ENCODE assay signal across 8 mouse cellular contexts in the genomic region with DNA sequence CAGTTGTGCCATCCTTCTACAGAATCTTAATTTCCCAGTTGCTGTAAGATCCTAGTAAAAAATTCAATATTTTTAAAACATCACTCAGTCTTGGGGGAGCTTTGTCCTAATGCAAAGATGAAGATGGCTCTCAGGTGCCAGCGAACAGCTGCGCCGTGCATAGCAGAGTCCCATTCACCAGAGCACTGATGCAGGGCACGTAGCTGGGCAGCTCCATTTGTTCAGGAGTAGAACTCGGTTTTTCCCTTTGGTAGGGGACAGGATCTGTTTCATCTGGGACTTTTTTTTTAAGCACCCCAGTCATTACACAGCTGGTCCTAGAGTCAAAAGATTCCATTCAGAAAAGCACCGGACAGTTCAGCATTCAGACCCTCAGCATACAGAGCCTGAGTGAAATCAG.
DNase-seq lines count a peak whose midpoint lies in the region; ATAC-seq and TF ChIP-seq lines count a peak whose summit lies in the region.

No protein-coding gene starts in this region.

- H3K9ac ChIP-seq in hindbrain, embryonic 13.5 days, result no peak overlapping the region
- no peak overlapping the region for H3K9ac ChIP-seq in hindbrain, postnatal 0 days (replicated peaks; ENCODE audit: low read length)
- H3K9ac ChIP-seq in midbrain, embryonic 14.5 days (replicated peaks; ENCODE audit: low read length), result no peak overlapping the region
- H3K9ac ChIP-seq in midbrain, embryonic 13.5 days (replicated peaks), result no peak overlapping the region
- H3K9ac ChIP-seq in embryonic facial prominence, embryonic 13.5 days, result no peak overlapping the region

- no peak for TF ChIP-seq CTCF in hindbrain, postnatal 0 days (IDR thresholded peaks at IDR 0.05; ENCODE audit: low read depth)

- H3K27ac ChIP-seq in hindbrain, embryonic 13.5 days, result 0 out of 2 replicates have a peak overlapping the region, but pooled peaks have one; percentile 64
- H3K27ac ChIP-seq in hindbrain, postnatal 0 days, result no peak overlapping the region
- H3K27ac ChIP-seq in midbrain, embryonic 14.5 days (replicated peaks; ENCODE audit: low read depth, low read length), result no peak overlapping the region
- H3K27ac ChIP-seq in midbrain, embryonic 13.5 days, result no peak overlapping the region
- 0 out of 2 replicates have a peak overlapping the region, but pooled peaks have one; percentile 51 for H3K27ac ChIP-seq in embryonic facial prominence, embryonic 13.5 days

- no peaks in the 10 kb centered on the region for H3K27me3 ChIP-seq in hindbrain, embryonic 13.5 days
- no peaks in the 10 kb centered on the region for H3K27me3 ChIP-seq in hindbrain, postnatal 0 days (ENCODE audit: insufficient read depth, low read length)
- H3K27me3 ChIP-seq in midbrain, embryonic 14.5 days (ENCODE audit: control insufficient read depth, insufficient read depth, low read length), result no peaks in the 10 kb centered on the region
- no peaks in the 10 kb centered on the region for H3K27me3 ChIP-seq in midbrain, embryonic 13.5 days
- H3K27me3 ChIP-seq in embryonic facial prominence, embryonic 13.5 days, result no peaks in the 10 kb centered on the region

- no peak for DNase-seq in frontal cortex, postnatal 36 days (ENCODE audit: low spot score in 2 of 2)
- no peak for DNase-seq in hindbrain, postnatal 0 days (ENCODE audit: low spot score)
- peak; percentile 13 for DNase-seq in midbrain, embryonic 14.5 days
- DNase-seq in yolk sac, embryonic 10.5 days (ENCODE audit: low spot score), result no peak

- no peaks in the 10 kb centered on the region for H3K9me3 ChIP-seq in hindbrain, embryonic 13.5 days
- no peaks in the 10 kb centered on the region for H3K9me3 ChIP-seq in hindbrain, postnatal 0 days (ENCODE audit: low read length)
- no peaks in the 10 kb centered on the region for H3K9me3 ChIP-seq in midbrain, embryonic 14.5 days (ENCODE audit: control insufficient read depth, low read length)
- H3K9me3 ChIP-seq in midbrain, embryonic 13.5 days, result no peaks in the 10 kb centered on the region
- no peaks in the 10 kb centered on the region for H3K9me3 ChIP-seq in embryonic facial prominence, embryonic 13.5 days

- peak; percentile 34; the same call in 1 of the 2 replicates for ATAC-seq in frontal cortex, adult (ENCODE audit: low TSS enrichment)
- ATAC-seq in hindbrain, embryonic 13.5 days (ENCODE audit: low FRiP score), result no peak
- ATAC-seq in hindbrain, postnatal 0 days, result no peak
- no peak for ATAC-seq in midbrain, embryonic 14.5 days (ENCODE audit: low FRiP score, low TSS enrichment)
- ATAC-seq in midbrain, embryonic 13.5 days, result no peak
- no peak for ATAC-seq in embryonic facial prominence, embryonic 13.5 days (ENCODE audit: insufficient number of reproducible peaks, insufficient read depth, low FRiP score, low TSS enrichment, low read depth)

- H3K4me3 ChIP-seq in hindbrain, embryonic 13.5 days, result no peak overlapping the region
- no peak overlapping the region for H3K4me3 ChIP-seq in hindbrain, postnatal 0 days (ENCODE audit: low read length)
- H3K4me3 ChIP-seq in midbrain, embryonic 14.5 days (replicated peaks; ENCODE audit: low read depth, low read length), result no peak overlapping the region
- no peak overlapping the region for H3K4me3 ChIP-seq in midbrain, embryonic 13.5 days (replicated peaks)
- no peak overlapping the region for H3K4me3 ChIP-seq in embryonic facial prominence, embryonic 13.5 days

- 82% methylated on average over 6 of the region's 6 CpGs for WGBS in hindbrain, embryonic 13.5 days
- 71% methylated on average over 6 of the region's 6 CpGs for WGBS in hindbrain, postnatal 0 days
- WGBS in midbrain, embryonic 14.5 days, result 83% methylated on average over 6 of the region's 6 CpGs
- WGBS in midbrain, embryonic 13.5 days, result 86% methylated on average over 6 of the region's 6 CpGs
- WGBS in embryonic facial prominence, embryonic 13.5 days, result 90% methylated on average over 6 of the region's 6 CpGs

- peaks cover 21% of the 10 kb centered on the region for H3K4me1 ChIP-seq in hindbrain, embryonic 13.5 days (replicated peaks)
- no peaks in the 10 kb centered on the region; the same call in 1 of the 2 replicates for H3K4me1 ChIP-seq in hindbrain, postnatal 0 days (ENCODE audit: insufficient read depth, low read length)
- peaks cover 4% of the 10 kb centered on the region; the same call in 1 of the 2 replicates for H3K4me1 ChIP-seq in midbrain, embryonic 14.5 days (ENCODE audit: control insufficient read depth, insufficient read depth, low read length)
- peaks cover 8% of the 10 kb centered on the region; the same call in 1 of the 2 replicates for H3K4me1 ChIP-seq in midbrain, embryonic 13.5 days (replicated peaks)
- peaks cover 24% of the 10 kb centered on the region for H3K4me1 ChIP-seq in embryonic facial prominence, embryonic 13.5 days

- no peaks in the 10 kb centered on the region for H3K36me3 ChIP-seq in hindbrain, embryonic 13.5 days
- no peaks in the 10 kb centered on the region for H3K36me3 ChIP-seq in hindbrain, postnatal 0 days (ENCODE audit: insufficient read depth, low read length)
- H3K36me3 ChIP-seq in midbrain, embryonic 14.5 days (ENCODE audit: control insufficient read depth, insufficient read depth, low read length), result no peaks in the 10 kb centered on the region
- H3K36me3 ChIP-seq in midbrain, embryonic 13.5 days, result no peaks in the 10 kb centered on the region
- no peaks in the 10 kb centered on the region for H3K36me3 ChIP-seq in embryonic facial prominence, embryonic 13.5 days

- H3K4me2 ChIP-seq in hindbrain, embryonic 13.5 days, result no peak overlapping the region
- no peak overlapping the region for H3K4me2 ChIP-seq in hindbrain, postnatal 0 days (ENCODE audit: low read depth, low read length)
- H3K4me2 ChIP-seq in midbrain, embryonic 14.5 days (ENCODE audit: low read length), result no peak overlapping the region
- H3K4me2 ChIP-seq in midbrain, embryonic 13.5 days (replicated peaks), result no peak overlapping the region
- no peak overlapping the region for H3K4me2 ChIP-seq in embryonic facial prominence, embryonic 13.5 days

Comparison
In these comparisons a context has a peak if more than half of its experiments do, and no peak if none do; other contexts are left out.
1. H3K27ac ChIP-seq: peak in hindbrain, embryonic 13.5 days (single experiment) and embryonic facial prominence, embryonic 13.5 days (single experiment); none in hindbrain, postnatal 0 days (single experiment), midbrain, embryonic 14.5 days (single experiment) and midbrain, embryonic 13.5 days (single experiment).